Mouse (Mus musculus): Measurements from ENCODE around the gene Gm6377. TPM values are rescaled to one million over a fixed set of nuclear protein-coding genes. Genes with fewer than 3 reads are reported as not detected.

Gene Gm6377
- not detected in 2 replicates for polyA plus RNA-seq (2012; rRNA removed)

DNA sequence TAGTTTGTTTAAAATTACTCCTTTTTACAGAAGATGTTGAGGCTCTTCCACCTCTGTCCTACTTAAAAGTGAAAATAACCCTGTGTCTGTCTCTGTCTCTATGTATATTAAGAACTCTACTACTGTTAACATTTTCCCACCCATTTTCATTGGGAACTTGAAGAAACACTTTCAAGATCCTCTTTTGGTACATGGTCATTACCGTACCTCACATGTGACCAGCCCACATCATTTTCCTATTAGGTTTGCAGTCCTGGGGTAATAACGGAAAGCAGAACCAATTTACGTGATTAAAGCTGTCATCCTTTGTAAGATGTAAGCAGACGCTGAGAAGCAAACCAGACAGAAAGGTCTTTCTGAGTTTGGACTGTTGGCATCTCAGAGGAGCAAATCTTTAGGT lies at the start of gene Gm6377:
Gm6377 (plus strand) TSS at position 289 of the 400 bp plus-strand sequence.

Other genes starting within 250 kb of the Gm6377 start
- gene Hmgn5, start 183.4 kb upstream of the Gm6377 start, polyA plus RNA-seq (2012; rRNA removed) = 0.27 TPM in 2 replicates
- gene Sh3bgrl, start 101.4 kb upstream of the Gm6377 start, polyA plus RNA-seq (2012; rRNA removed) = 3.4 and 4.2 TPM in 2 replicates

Data from colon, adult 2 months (tissue).